Mouse (Mus musculus) intestine, postnatal 0 days (tissue): Measurements from ENCODE around the gene Rbms1. TPM values are rescaled to one million over a fixed set of nuclear protein-coding genes. Genes with fewer than 3 reads are reported as not detected.

ENCODE experiments used
- ATAC-seq: fragments of 200-750 bp; cut with Nextera tagmentation; 2 replicates; pipeline ENCODE4 v1.8.0; 2017; ENCODE audit warnings: mild to moderate bottlenecking, moderate TSS enrichment, moderate library complexity
- H3K27ac ChIP-seq: fragments of 300-500 bp; sonication (generic); 2 replicates; pipeline ENCODE4 v1.5.1; 2014; ENCODE audit warnings: mild to moderate bottlenecking, low read depth, low read length, moderate library complexity
- H3K27me3 ChIP-seq: fragments of 300-500 bp; sonication (generic); replicated peaks from 2 replicates; pipeline ENCODE4 v1.6.1; 2014; ENCODE audit warnings: low read length, mixed read lengths; ENCODE audit not compliant: control insufficient read depth, insufficient read depth
- H3K36me3 ChIP-seq: fragments of 300-500 bp; sonication (generic); 2 replicates; pipeline ENCODE4 v1.6.1; 2014; ENCODE audit warnings: mild to moderate bottlenecking, moderate library complexity; ENCODE audit not compliant: control insufficient read depth, insufficient read depth
- H3K4me1 ChIP-seq: fragments of 300-500 bp; sonication (generic); replicated peaks from 2 replicates; pipeline ENCODE4 v1.6.1; 2014; ENCODE audit warnings: antibody characterized with exemption, low read length, mixed read lengths; ENCODE audit not compliant: control insufficient read depth, insufficient read depth
- H3K4me2 ChIP-seq: fragments of 300-500 bp; sonication (generic); replicated peaks from 2 replicates; pipeline ENCODE4 v1.6.1; 2014; ENCODE audit warnings: low read depth, mild to moderate bottlenecking, moderate library complexity
- H3K4me3 ChIP-seq: fragments of 300-500 bp; sonication (generic); 2 replicates; pipeline ENCODE4 v1.5.1; 2014; ENCODE audit warnings: low read depth, low read length
- H3K9ac ChIP-seq: fragments of 300-500 bp; sonication (generic); 2 replicates; pipeline ENCODE4 v1.6.1; 2014; ENCODE audit warnings: mild to moderate bottlenecking, low read depth, low read length
- H3K9me3 ChIP-seq: fragments of 300-500 bp; sonication (generic); 2 replicates; pipeline ENCODE4 v1.6.1; 2016; ENCODE audit warnings: mixed run types; ENCODE audit not compliant: control insufficient read depth
- CTCF ChIP-seq: sonication (generic); IDR thresholded peaks from 2 replicates; pipeline ENCODE4 v1.5.1; 2016; ENCODE audit warnings: low read depth, mild to moderate bottlenecking, control low read depth, antibody characterized with exemption, moderate library complexity
- WGBS: fragments of 180-500 bp; shearing (Covaris S2); extraction: QIAGEN DNeasy Blood & Tissue Kit; methylation state at CpG from one replicate; pipeline ENCODE4 v1.1.7; 2014; 5-methylcytosine and 5-hydroxymethylcytosine counted together
- polyA plus RNA-seq: library from polyadenylated mRNA; unstranded; fragments of >200 nt; fragmentation: Nextera tagmentation; extraction: Ambion mirVana; gene quantifications from 2 replicates; pipeline ENCODE4 v1.2.1, GENCODE M21; 2015

The Rbms1 gene
- polyA plus RNA-seq, 1 experiment from 2014 or later = 41.4 TPM

GRCm38 (mm10) chr2:60796616-60796968 is 166.4 kb downstream of the Rbms1 start:
- 0 out of 2 replicates have a peak, but pooled peaks cover 1% of the 10 kb centered on the region for H3K4me1 ChIP-seq
- ATAC-seq = no peak
- no peaks in the 10 kb centered on the region for H3K9me3 ChIP-seq
- no peak overlapping the region for H3K27ac ChIP-seq
- WGBS = 93% methylated on average over 2 of the region's 2 CpGs
- H3K4me2 ChIP-seq = no peak overlapping the region
- TF ChIP-seq CTCF = no peak
- peaks cover 23% of the 10 kb centered on the region for H3K36me3 ChIP-seq
- H3K4me3 ChIP-seq = no peak overlapping the region
- no peak overlapping the region for H3K9ac ChIP-seq
- H3K27me3 ChIP-seq = no peaks in the 10 kb centered on the region

- H3K9me3 ChIP-seq = no peaks in the 10 kb centered on the region
- no peaks in the 10 kb centered on the region for H3K4me1 ChIP-seq
- no peak overlapping the region for H3K9ac ChIP-seq
- H3K4me3 ChIP-seq = no peak overlapping the region
- 86% methylated on average over 9 of the region's 9 CpGs for WGBS
- no peak for ATAC-seq
- no peak overlapping the region for H3K27ac ChIP-seq
- H3K36me3 ChIP-seq = peaks cover 23% of the 10 kb centered on the region
- no peak for TF ChIP-seq CTCF
- H3K4me2 ChIP-seq = no peak overlapping the region
- no peaks in the 10 kb centered on the region for H3K27me3 ChIP-seq
These were observed 167.1 kb downstream of the Rbms1 start for GRCm38 (mm10) chr2:60795861-60796260.

- no peaks in the 10 kb centered on the region for H3K4me1 ChIP-seq
- peaks cover 24% of the 10 kb centered on the region for H3K36me3 ChIP-seq
These were observed 170.5 kb downstream of the Rbms1 start for GRCm38 (mm10) chr2:60792506-60792905.

GRCm38 (mm10) chr2:60789126-60789525 is 173.9 kb downstream of the Rbms1 start:
- no peaks in the 10 kb centered on the region for H3K9me3 ChIP-seq
- no peak overlapping the region for H3K9ac ChIP-seq
- H3K4me3 ChIP-seq = no peak overlapping the region
- H3K4me1 ChIP-seq = no peaks in the 10 kb centered on the region
- ATAC-seq = no peak
- H3K36me3 ChIP-seq = peaks cover 11% of the 10 kb centered on the region; the same call in 1 of the 2 replicates
- H3K27me3 ChIP-seq = no peaks in the 10 kb centered on the region
- H3K27ac ChIP-seq = no peak overlapping the region
- TF ChIP-seq CTCF = no peak
- H3K4me2 ChIP-seq = no peak overlapping the region
- 82% methylated on average over 3 of the region's 3 CpGs for WGBS

More at GRCm38 (mm10) chr2:60792506-60792905, 170.5 kb downstream of the Rbms1 start:
- no peaks in the 10 kb centered on the region for H3K9me3 ChIP-seq
- no peak overlapping the region for H3K27ac ChIP-seq
- ATAC-seq = no peak
- H3K9ac ChIP-seq = no peak overlapping the region
- H3K27me3 ChIP-seq = no peaks in the 10 kb centered on the region
- no peak overlapping the region for H3K4me3 ChIP-seq
- WGBS = 84% methylated on average over 4 of the region's 4 CpGs
- no peak for TF ChIP-seq CTCF
- H3K4me2 ChIP-seq = no peak overlapping the region

GRCm38 (mm10) chr2:60788173-60788908 is 174.7 kb downstream of the Rbms1 start:
- TF ChIP-seq CTCF = no peak
- ATAC-seq = no peak
- Histone ChIP-seq H3K4me3 (no peak overlapping the region), H3K9ac (no peak overlapping the region), H3K4me1 (no peaks in the 10 kb centered on the region), H3K27me3 (no peaks in the 10 kb centered on the region), H3K4me2 (no peak overlapping the region), H3K9me3 (no peaks in the 10 kb centered on the region), H3K36me3 (peaks cover 9% of the 10 kb centered on the region; the same call in 1 of the 2 replicates), H3K27ac (no peak overlapping the region)
- WGBS = 89% methylated on average over 6 of the region's 6 CpGs

- Histone ChIP-seq H3K27me3 (no peaks in the 10 kb centered on the region), H3K4me2 (no peak overlapping the region), H3K4me3 (no peak overlapping the region), H3K9me3 (no peaks in the 10 kb centered on the region), H3K36me3 (peaks cover 16% of the 10 kb centered on the region; the same call in 1 of the 2 replicates), H3K9ac (no peak overlapping the region), H3K4me1 (no peaks in the 10 kb centered on the region), H3K27ac (no peak overlapping the region)
- peak; percentile 56 for TF ChIP-seq CTCF
- no peak for ATAC-seq
- WGBS = 94% methylated on average over 5 of the region's 5 CpGs
These were observed 175.9 kb downstream of the Rbms1 start for GRCm38 (mm10) chr2:60787088-60787487.
